Comparison of ENCODE assay signal across 11 mouse cellular contexts in genomic region chr2:68426977-68427577, GRCm38 (mm10).
"Had no signal": no experiment of that assay in that cellular context is flagged by ENCODE, and none has a peak within 500 bp of the region (broad histone marks: within the 10 kb centered on the region; RNA-seq: fewer than 3 reads in every experiment).

No protein-coding gene starts in this region.

- H3K9ac ChIP-seq: liver, embryonic 15.5 days; midbrain, embryonic 13.5 days had no signal

- H3K36me3 ChIP-seq: liver, embryonic 15.5 days; midbrain, embryonic 13.5 days had no signal

- ATAC-seq: lung, postnatal 0 days; midbrain, embryonic 13.5 days had no signal

- H3K4me2 ChIP-seq: liver, embryonic 15.5 days; midbrain, embryonic 13.5 days had no signal

- DNase-seq: kidney, adult 8-10 months; kidney, postnatal 36 days; left cerebral cortex, postnatal 4 days; lung, adult 2 months; lung, postnatal 36 days; right cerebral cortex, postnatal 25 days had no signal

- H3K27ac ChIP-seq: layer of hippocampus, adult 2 months; liver, embryonic 15.5 days; midbrain, embryonic 13.5 days; stomach, postnatal 0 days had no signal

- H3K4me3 ChIP-seq: layer of hippocampus, adult 2 months; liver, embryonic 15.5 days; midbrain, embryonic 13.5 days had no signal

- H3K27me3 ChIP-seq: liver, embryonic 15.5 days; midbrain, embryonic 13.5 days had no signal

- H3K9me3 ChIP-seq: liver, embryonic 15.5 days; midbrain, embryonic 13.5 days had no signal
